ENCODE assay signal across 11 mouse cellular contexts in the genomic region with DNA sequence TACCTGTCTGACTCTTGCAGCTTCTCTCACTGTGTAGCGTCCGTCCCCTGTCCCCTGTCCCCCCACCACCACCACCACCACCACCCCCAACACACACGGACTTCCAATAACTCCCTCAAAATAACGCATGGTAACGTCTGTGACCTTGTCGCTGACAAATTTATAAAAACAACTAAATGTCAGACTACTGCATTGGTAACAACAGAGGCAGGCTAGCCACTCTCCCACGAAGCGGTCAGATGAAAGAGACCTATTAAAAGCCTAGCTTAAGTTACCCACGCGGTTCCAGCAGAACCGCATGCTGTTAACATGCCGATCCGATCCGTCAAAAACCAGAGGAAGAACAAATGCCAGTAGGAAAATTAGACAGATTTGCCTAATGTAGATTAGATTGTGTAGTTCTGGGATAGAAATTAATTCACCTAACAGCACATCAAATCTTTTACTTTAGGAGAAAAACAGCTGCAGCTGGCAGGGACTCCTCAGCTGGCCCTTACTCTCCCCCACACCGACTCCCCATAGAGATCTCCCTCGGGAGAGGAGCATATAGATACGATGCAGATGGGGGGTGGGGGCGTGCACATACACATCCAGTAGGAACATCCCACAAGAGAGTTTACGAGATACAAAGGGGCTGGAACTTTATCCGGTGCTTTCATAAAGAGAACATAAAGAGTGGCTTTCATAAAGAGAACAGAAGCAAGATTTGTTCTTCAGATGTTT. TPM values are rescaled to one million over a fixed set of nuclear protein-coding genes. Genes with fewer than 3 reads are reported as not detected.
"Had no signal": no experiment of that assay in that cellular context is flagged by ENCODE, and none has a peak within 500 bp of the region (broad histone marks: within the 10 kb centered on the region; RNA-seq: fewer than 3 reads in every experiment).

No protein-coding gene starts in this region.

- DNase-seq: liver; liver, embryonic 13.5 days; liver, postnatal 0 days; lung, postnatal 36 days; right cerebral cortex, postnatal 14 days; thymus, adult 2 months; thymus, postnatal 25 days had no signal

- H3K9ac ChIP-seq: kidney, embryonic 15.5 days; liver, embryonic 13.5 days; liver, postnatal 0 days; midbrain, embryonic 13.5 days; stomach, embryonic 15.5 days had no signal

- H3K4me3 ChIP-seq: kidney, embryonic 15.5 days; liver, embryonic 13.5 days; midbrain, embryonic 13.5 days; stomach, embryonic 15.5 days had no signal

- ATAC-seq: liver, postnatal 0 days had no signal

- H3K4me1 ChIP-seq: midbrain, embryonic 13.5 days; stomach, embryonic 15.5 days had no signal

- H3K4me2 ChIP-seq: kidney, embryonic 15.5 days; liver, embryonic 13.5 days; midbrain, embryonic 13.5 days; stomach, embryonic 15.5 days had no signal

- H3K9me3 ChIP-seq: kidney, embryonic 15.5 days; liver, embryonic 13.5 days; midbrain, embryonic 13.5 days; stomach, embryonic 15.5 days had no signal

- H3K36me3 ChIP-seq: kidney, embryonic 15.5 days; liver, embryonic 13.5 days; midbrain, embryonic 13.5 days; stomach, embryonic 15.5 days had no signal

- H3K27ac ChIP-seq: kidney, embryonic 15.5 days; liver, embryonic 13.5 days; midbrain, embryonic 13.5 days; stomach, embryonic 15.5 days had no signal

- H3K27me3 ChIP-seq: kidney, embryonic 15.5 days; liver, embryonic 13.5 days; midbrain, embryonic 13.5 days; stomach, embryonic 15.5 days had no signal

RNA-seq across cellular contexts. Expression of gene Ccdc81, which starts 5.6 kb away (rescaled TPM):
- total RNA-seq: megakaryocyte progenitor cell, adult 5-6 weeks had no signal
- polyA plus RNA-seq: liver, embryonic 13.5 days; liver, postnatal 0 days; stomach, embryonic 15.5 days; thymus, adult 2 months had no signal
